ENCODE assay signal across 17 mouse cellular contexts in the genomic region with DNA sequence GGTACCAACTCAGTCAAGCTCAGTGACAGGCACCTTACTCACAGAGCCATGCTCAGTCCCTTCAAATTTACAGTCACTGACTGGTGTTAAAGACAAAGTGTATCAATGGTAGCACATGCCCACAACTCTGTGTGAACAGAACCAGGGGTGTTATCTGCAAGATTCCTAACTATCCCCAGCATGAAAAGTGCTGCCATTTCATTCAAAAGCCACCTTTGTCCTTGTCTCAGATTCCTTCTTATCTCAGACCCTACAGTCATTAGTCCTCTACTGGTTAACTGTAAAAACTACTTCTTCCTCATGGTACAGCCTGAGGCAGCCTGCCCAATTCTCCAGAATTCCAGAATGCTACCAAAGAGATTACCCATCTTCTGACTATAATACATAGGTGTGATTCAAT.
"Had no signal": no experiment of that assay in that cellular context is flagged by ENCODE, and none has a peak within 500 bp of the region (broad histone marks: within the 10 kb centered on the region; RNA-seq: fewer than 3 reads in every experiment).

No protein-coding gene starts in this region.

- H3K4me2 ChIP-seq: lung, embryonic 14.5 days; midbrain, embryonic 12.5 days; neural tube, embryonic 12.5 days; stomach, embryonic 15.5 days had no signal

- DNase-seq: lung, adult 18-20 months; lung, embryonic 14.5 days; lung, postnatal 10 days; lung, postnatal 4 days; midbrain, embryonic 14.5 days; right cerebral cortex, postnatal 14 days; thymus, adult 2 months; thymus, postnatal 25 days; thymus, postnatal 4 days had no signal

- H3K27ac ChIP-seq: midbrain, embryonic 10.5 days; midbrain, embryonic 12.5 days; neural tube, embryonic 12.5 days; stomach, embryonic 15.5 days; stomach, postnatal 0 days had no signal

- ATAC-seq: midbrain, embryonic 16.5 days had no signal

- H3K9me3 ChIP-seq: midbrain, embryonic 10.5 days; midbrain, embryonic 12.5 days; neural tube, embryonic 12.5 days; stomach, embryonic 15.5 days had no signal

- H3K27me3 ChIP-seq: megakaryocyte, embryonic 14.5 days; midbrain, embryonic 12.5 days; neural tube, embryonic 12.5 days; stomach, embryonic 15.5 days had no signal

- H3K4me3 ChIP-seq: megakaryocyte, embryonic 14.5 days; midbrain, embryonic 10.5 days; midbrain, embryonic 12.5 days; myocyte; neural tube, embryonic 12.5 days; stomach, embryonic 15.5 days had no signal

- H3K36me3 ChIP-seq: midbrain, embryonic 12.5 days; neural tube, embryonic 12.5 days; stomach, embryonic 15.5 days had no signal

- H3K9ac ChIP-seq: lung, embryonic 14.5 days; midbrain, embryonic 12.5 days; neural tube, embryonic 12.5 days; stomach, embryonic 15.5 days had no signal
